Mouse (Mus musculus): ENCODE data around the gene H2-DMa.

H2-DMa gene

GRCm38 (mm10) chr17:34123111-34123510, 3.8 kb downstream of the H2-DMa start:
- peak in 1 of 2 experiments; percentile 65 for DNase-seq (ENCODE audit: inconsistent age in 2 of 2, low spot score in 1 of 2)

- peak; percentile 45 to 76 for DNase-seq (ENCODE audit: inconsistent age in 2 of 2, low spot score in 1 of 2)
Observed at GRCm38 (mm10) chr17:34123518-34123917, 4.2 kb downstream of the H2-DMa start.

GRCm38 (mm10) chr17:34124649-34125048, 5.3 kb downstream of the H2-DMa start:
- DNase-seq (ENCODE audit: inconsistent age in 2 of 2, low spot score in 1 of 2) = peak in 1 of 2 experiments; percentile 59

- DNase-seq (ENCODE audit: inconsistent age in 2 of 2, low spot score in 1 of 2) = peak in 1 of 2 experiments; percentile 42
Observed at GRCm38 (mm10) chr17:34126826-34127420, 7.6 kb downstream of the H2-DMa start.

- DNase-seq (ENCODE audit: inconsistent age in 2 of 2, low spot score in 1 of 2) = peak in 1 of 2 experiments; percentile 73
Observed at GRCm38 (mm10) chr17:34127475-34127874, 8.1 kb downstream of the H2-DMa start.

GRCm38 (mm10) chr17:34128264-34128937, 9.1 kb downstream of the H2-DMa start:
- DNase-seq (ENCODE audit: inconsistent age in 2 of 2, low spot score in 1 of 2) = peak in 1 of 2 experiments; percentile 30

GRCm38 (mm10) chr17:34128944-34129791, 9.8 kb downstream of the H2-DMa start:
- DNase-seq (ENCODE audit: inconsistent age in 2 of 2, low spot score in 1 of 2) = peak in 1 of 2 experiments; percentile 32

- peak in 1 of 2 experiments; percentile 18 for DNase-seq (ENCODE audit: inconsistent age in 2 of 2, low spot score in 1 of 2)
Observed at GRCm38 (mm10) chr17:34130073-34130947, 11.0 kb downstream of the H2-DMa start.

GRCm38 (mm10) chr17:34131911-34132310, 12.6 kb downstream of the H2-DMa start:
- DNase-seq (ENCODE audit: inconsistent age in 2 of 2, low spot score in 1 of 2) = peak in 1 of 2 experiments; percentile 20

- DNase-seq (ENCODE audit: inconsistent age in 2 of 2, low spot score in 1 of 2) = peak; percentile 7 to 43
Observed at GRCm38 (mm10) chr17:34133289-34133688, 13.9 kb downstream of the H2-DMa start.

- DNase-seq (ENCODE audit: inconsistent age in 2 of 2, low spot score in 1 of 2) = peak in 1 of 2 experiments; percentile 40
Observed at GRCm38 (mm10) chr17:34134451-34134850, 15.1 kb downstream of the H2-DMa start.

GRCm38 (mm10) chr17:34135297-34136224, 16.2 kb downstream of the H2-DMa start:
- peak; percentile 98 to 99 for DNase-seq (ENCODE audit: inconsistent age in 2 of 2, low spot score in 1 of 2)

- DNase-seq (ENCODE audit: inconsistent age in 2 of 2, low spot score in 1 of 2) = peak in 1 of 2 experiments; percentile 17
Observed at GRCm38 (mm10) chr17:34137601-34138000, 18.3 kb downstream of the H2-DMa start.

- no peak for DNase-seq (ENCODE audit: inconsistent age in 2 of 2, low spot score in 1 of 2)
Observed at GRCm38 (mm10) chr17:34138655-34139054, 19.3 kb downstream of the H2-DMa start.

GRCm38 (mm10) chr17:34139416-34139815, 20.1 kb downstream of the H2-DMa start:
- peak; percentile 37 to 69 for DNase-seq (ENCODE audit: inconsistent age in 2 of 2, low spot score in 1 of 2)

- DNase-seq (ENCODE audit: inconsistent age in 2 of 2, low spot score in 1 of 2) = no peak
Observed at GRCm38 (mm10) chr17:34140240-34140639, 20.9 kb downstream of the H2-DMa start.

GRCm38 (mm10) chr17:34141448-34141847, 22.1 kb downstream of the H2-DMa start:
- no peak for DNase-seq (ENCODE audit: inconsistent age in 2 of 2, low spot score in 1 of 2)

- DNase-seq (ENCODE audit: inconsistent age in 2 of 2, low spot score in 1 of 2) = no peak
Observed at GRCm38 (mm10) chr17:34142456-34143010, 23.2 kb downstream of the H2-DMa start.

- peak; percentile 45 to 58 for DNase-seq (ENCODE audit: inconsistent age in 2 of 2, low spot score in 1 of 2)
Observed at GRCm38 (mm10) chr17:34143033-34143432, 23.7 kb downstream of the H2-DMa start, which contains the start of gene H2-DMb2. TSS of gene H2-DMb2 (plus strand) at chr17:34143307.
